Mouse (Mus musculus) layer of hippocampus, postnatal 10 days (tissue): ENCODE results near the gene Dntt. TPM values are rescaled to one million over a fixed set of nuclear protein-coding genes. Genes with fewer than 3 reads are reported as not detected.

Source experiments
- DNase-seq, 2 experiments: peaks; one replicate each; pipeline ENCODE4 v3.0.0; 2021; ENCODE audit warnings: low spot score in 2 of 2
- total RNA-seq, 2 experiments: library from RNA; stranded (reverse); gene quantifications; 2 replicates each; pipeline ENCODE4 v1.2.3; 2021

Dntt gene
- total RNA-seq, 2 experiments from 2014 or later: 0.16 to 0.30 TPM

- DNase-seq: no peak
These were observed 23.2 kb downstream of the Dntt start for GRCm38 (mm10) chr19:41052247-41052646.

GRCm38 (mm10) chr19:41053530-41053929 is 24.5 kb downstream of the Dntt start:
- no peak for DNase-seq

- no peak for DNase-seq
These were observed 25.6 kb downstream of the Dntt start for GRCm38 (mm10) chr19:41054702-41055101.

GRCm38 (mm10) chr19:41071500-41071899 is 42.4 kb downstream of the Dntt start:
- DNase-seq: peak; percentile 95

GRCm38 (mm10) chr19:41073746-41074455 is 44.8 kb downstream of the Dntt start:
- DNase-seq: no peak

- no peak for DNase-seq
These were observed 47.8 kb downstream of the Dntt start, which contains the start of gene Opalin for GRCm38 (mm10) chr19:41076906-41077305. TSS of gene Opalin (minus strand) at chr19:41077113.

- DNase-seq: no peak
These were observed 52.5 kb downstream of the Dntt start for GRCm38 (mm10) chr19:41081589-41081988.

- no peak for DNase-seq
These were observed 54.6 kb downstream of the Dntt start for GRCm38 (mm10) chr19:41083646-41084045.

- no peak for DNase-seq
These were observed 57.2 kb downstream of the Dntt start for GRCm38 (mm10) chr19:41086289-41086688.

- DNase-seq: peak; percentile 83 to 88
These were observed 57.6 kb downstream of the Dntt start for GRCm38 (mm10) chr19:41086700-41087099.

- DNase-seq: no peak
These were observed 58.8 kb downstream of the Dntt start for GRCm38 (mm10) chr19:41087901-41088300.

- no peak for DNase-seq
These were observed 59.4 kb downstream of the Dntt start for GRCm38 (mm10) chr19:41088491-41088890.

- peak; percentile 76 to 81 for DNase-seq
These were observed 60.8 kb downstream of the Dntt start for GRCm38 (mm10) chr19:41089833-41090232.

- DNase-seq: no peak
These were observed 62.8 kb downstream of the Dntt start for GRCm38 (mm10) chr19:41091901-41092300.

GRCm38 (mm10) chr19:41097038-41097437 is 68.0 kb downstream of the Dntt start:
- no peak for DNase-seq

- DNase-seq: no peak
These were observed 71.8 kb downstream of the Dntt start for GRCm38 (mm10) chr19:41100863-41101262.

GRCm38 (mm10) chr19:41101390-41101789 is 72.3 kb downstream of the Dntt start:
- DNase-seq: peak; percentile 93

- DNase-seq: peak; percentile 50 to 55
These were observed 75.8 kb downstream of the Dntt start for GRCm38 (mm10) chr19:41104922-41105321.

- DNase-seq: no peak
These were observed 78.5 kb downstream of the Dntt start for GRCm38 (mm10) chr19:41107530-41107929.

GRCm38 (mm10) chr19:41108666-41109065 is 79.6 kb downstream of the Dntt start:
- DNase-seq: no peak
